Mouse (Mus musculus): ENCODE data around the gene Gm28102.
"Not testable (repeated sequence)": the region's sequence is repeated elsewhere in the genome, so short reads cannot be mapped to it uniquely, and the experiment has no call there.

The Gm28102 gene

DNA sequence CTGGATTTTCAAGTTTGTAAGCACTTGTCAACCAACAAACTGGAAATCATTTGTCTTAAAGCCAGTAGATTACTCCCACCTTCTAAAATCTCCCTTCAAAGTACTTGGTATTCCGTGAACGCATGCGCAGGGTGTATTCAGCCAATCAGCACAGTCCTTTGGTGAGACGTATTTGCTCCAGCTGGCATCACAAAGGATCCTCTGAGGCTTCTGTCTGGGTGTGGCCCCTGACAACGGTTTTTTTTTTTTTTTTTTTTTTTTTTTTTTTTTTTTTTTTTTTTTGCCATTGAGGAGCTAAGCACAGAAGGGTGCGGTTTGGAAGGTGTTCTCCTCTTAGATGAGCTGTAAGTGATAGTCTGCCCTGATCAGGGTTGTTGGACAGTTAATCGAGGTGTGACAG is at the start of gene Gm28102:
Gene Gm28102 (plus strand): TSS at position 301 of the 400 bp plus-strand sequence.
- not testable (repeated sequence) for DNase-seq (ENCODE audit: low read depth, low spot score)
